Mouse (Mus musculus): ENCODE results near the gene Fbxo17.
"Not testable (repeated sequence)": the region's sequence is repeated elsewhere in the genome, so short reads cannot be mapped to it uniquely, and the experiment has no call there.

The Fbxo17 gene

GRCm38 (mm10) chr7:28716590-28717281, at the start of gene Fbxo17:
Gene Fbxo17, plus strand, starts transcription at chr7:28716804.
- DNase-seq (ENCODE audit: low read depth, low spot score) = peak; percentile 68

GRCm38 (mm10) chr7:28671172-28671571, 45.4 kb upstream of the Fbxo17 start:
- peak; percentile 66 for DNase-seq (ENCODE audit: low read depth, low spot score)

DNA sequence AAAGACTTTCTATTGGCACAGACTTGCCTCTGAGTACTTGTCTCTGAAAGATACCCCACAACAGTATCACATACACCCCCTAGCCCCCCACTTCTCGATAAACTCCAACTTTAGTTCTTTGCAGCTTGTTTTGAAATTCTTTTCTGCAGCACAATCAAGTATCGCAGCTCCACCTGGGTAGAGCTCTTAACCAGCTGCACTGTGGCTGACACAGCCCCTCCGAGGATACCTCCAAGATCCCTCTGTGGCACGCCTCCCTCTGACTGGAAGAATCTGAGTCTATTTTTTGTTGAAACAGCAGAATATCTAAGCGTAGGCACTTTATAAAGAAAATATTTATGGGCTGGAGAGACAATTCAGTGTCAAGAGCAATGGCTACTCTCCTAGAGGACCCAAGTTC, 44.3 kb upstream of the Fbxo17 start:
- no peak for DNase-seq (ENCODE audit: low read depth, low spot score)

- not testable (repeated sequence) for DNase-seq (ENCODE audit: low read depth, low spot score)
Observed at GRCm38 (mm10) chr7:28672786-28673185, 43.8 kb upstream of the Fbxo17 start.

- DNase-seq (ENCODE audit: low read depth, low spot score) = peak; percentile 38
Observed at GRCm38 (mm10) chr7:28674994-28675393, 41.6 kb upstream of the Fbxo17 start.

DNA sequence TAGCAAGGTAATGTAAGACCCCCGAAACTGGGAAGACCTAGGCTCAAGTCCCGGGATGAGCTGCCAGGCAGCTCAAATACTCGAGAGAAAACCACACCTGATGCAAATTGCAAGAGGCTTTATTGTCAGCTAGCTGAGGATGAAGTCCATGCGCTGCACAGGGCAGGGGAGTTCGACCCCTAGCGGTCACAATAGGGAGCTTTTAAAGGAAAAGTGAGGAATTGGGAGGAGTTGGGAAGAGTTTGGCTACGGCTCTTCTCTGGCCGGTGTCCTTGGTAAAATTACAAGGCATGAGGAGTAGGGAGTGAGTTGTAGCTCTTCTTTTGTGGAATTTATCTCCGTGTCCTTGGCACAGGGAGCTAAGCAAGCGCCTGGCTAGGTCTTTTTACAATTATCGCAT, 40.9 kb upstream of the Fbxo17 start:
- no peak for DNase-seq (ENCODE audit: low read depth, low spot score)

DNA sequence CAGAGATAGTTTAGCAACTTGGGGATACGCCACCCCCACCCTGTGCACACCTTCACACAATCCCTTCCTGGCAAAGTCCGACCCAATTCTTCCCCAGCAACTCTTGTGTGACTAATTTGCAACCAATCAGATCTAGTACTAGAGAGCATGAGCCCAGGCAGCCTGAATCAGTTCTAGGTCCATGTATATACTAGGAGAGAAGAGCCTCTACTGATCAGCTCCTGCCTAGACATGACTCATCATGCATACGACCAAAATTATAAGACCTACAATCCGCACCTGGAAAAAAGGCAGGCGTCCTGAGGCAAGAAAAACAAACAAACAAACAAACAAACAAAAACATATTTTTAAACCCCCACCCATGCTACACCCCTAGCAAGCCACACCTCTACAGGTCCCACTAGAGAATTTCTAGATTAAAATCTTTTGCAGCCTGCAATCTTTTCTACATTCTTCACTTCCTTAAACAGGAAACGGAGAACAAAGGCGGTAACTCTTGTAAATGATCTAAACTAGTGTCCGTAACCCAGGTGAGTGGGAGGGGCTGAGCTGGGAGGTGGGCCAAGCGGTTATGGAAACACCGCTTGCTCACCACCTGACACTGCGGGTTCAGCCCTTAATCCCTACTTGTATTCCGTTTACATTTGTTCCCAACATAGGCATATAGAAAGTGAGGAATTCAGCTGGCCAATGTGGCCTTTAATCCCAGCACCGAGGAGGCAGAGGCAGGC, 39.6 kb upstream of the Fbxo17 start:
- peak; percentile 82 for DNase-seq (ENCODE audit: low read depth, low spot score)

DNA sequence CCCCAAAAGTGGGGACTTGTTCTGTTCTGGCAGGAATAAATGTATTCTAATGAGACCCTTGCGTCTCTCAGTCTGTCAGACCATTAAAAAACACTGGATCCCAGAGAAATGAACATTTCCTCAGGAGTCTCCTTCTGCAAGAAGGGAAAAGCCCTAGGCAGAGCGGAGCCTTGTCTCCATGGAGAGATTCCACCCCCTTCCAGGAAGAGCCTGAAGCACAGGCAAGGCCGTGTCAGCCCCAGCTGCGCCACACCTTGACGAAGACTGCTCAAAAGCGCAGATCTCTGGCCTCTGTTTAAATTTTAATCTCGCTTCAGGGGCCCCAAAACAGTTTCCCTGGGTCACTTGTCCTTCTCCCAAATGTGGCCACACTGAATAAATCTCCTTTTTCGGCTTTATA, 39.0 kb upstream of the Fbxo17 start:
- DNase-seq (ENCODE audit: low read depth, low spot score) = no peak

DNA sequence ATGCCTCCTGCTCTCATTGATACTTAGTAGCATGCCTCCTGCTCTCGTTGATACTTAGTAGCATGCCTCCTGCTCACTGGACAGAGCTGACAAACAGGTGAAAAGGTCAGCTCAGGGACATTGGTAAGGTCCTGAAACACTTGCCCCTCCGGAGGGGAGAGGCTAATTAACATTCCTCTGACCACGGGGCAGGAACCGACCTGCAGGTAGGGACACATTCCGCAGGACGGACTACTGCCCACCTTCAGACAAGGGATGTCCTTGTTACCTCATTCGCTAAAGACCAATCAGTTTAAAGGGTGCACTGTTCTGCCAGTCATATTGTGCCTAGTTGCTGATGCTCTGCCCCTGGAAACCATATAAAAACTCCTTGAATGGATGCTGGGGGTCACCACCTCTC, 25.5 kb upstream of the Fbxo17 start:
- no peak for DNase-seq (ENCODE audit: low read depth, low spot score)

DNA sequence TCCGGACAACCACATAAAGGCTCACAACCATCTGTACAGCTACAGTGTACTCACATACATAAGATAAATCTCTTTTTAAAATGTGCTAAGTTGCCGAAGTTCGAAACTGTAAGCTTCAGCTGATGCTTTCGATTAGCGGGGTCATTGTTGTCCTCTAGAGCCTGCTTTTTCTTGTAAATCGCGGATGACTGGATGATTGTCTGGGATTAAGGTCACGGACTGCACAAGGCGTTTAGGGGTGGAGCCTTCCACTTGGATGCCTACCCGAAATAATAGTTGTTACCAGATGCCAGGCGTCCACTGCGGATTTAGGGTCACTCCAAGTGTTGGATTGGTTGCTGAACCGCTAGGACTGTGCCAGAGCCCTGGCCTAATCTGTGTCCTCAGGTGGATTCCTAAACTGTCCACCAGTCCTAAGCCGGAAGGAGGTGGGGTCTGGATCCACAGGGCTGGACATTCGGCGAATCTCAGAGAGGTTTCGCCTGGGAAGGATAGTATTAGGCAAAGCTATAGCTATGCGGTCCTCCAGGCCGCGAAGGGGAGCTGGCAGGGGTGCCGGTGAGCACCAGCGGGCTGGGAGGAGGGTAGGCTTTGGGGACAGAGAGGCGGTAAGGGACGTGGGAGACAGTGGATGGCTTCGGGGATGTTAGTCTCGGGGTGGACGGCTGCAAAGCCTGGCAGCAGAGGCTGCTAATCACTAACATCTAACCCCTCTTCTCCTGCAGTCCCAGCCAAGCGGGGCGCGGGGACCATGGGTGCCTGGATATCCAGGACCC, 23.9 kb upstream of the Fbxo17 start, which contains the start of gene Fbxo27:
Gene Fbxo27, plus strand, starts transcription at position 305 of the 776 bp plus-strand sequence.
- DNase-seq (ENCODE audit: low read depth, low spot score) = no peak

GRCm38 (mm10) chr7:28693321-28693966, 23.2 kb upstream of the Fbxo17 start:
- DNase-seq (ENCODE audit: low read depth, low spot score) = peak; percentile 95

DNA sequence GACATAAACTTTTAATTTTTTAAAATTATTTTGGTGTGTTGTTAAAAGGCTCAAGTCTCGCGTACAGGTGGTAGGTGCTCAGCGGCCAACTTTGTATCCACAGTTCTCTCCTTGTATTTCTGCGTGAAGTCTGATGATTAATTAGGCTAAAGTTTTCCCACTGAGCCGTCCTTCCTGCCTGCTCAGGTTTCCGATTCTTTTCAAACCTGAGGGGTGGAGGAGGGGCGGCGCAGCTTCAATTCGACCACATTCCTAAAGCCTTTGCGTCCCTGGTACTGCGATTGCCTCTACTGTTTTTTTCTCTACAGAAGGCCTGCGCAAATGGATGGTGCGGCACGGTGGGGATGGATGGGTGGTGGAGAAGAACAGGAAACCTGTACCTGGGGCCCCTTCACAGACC, 22.2 kb upstream of the Fbxo17 start:
- DNase-seq (ENCODE audit: low read depth, low spot score) = peak; percentile 34

DNA sequence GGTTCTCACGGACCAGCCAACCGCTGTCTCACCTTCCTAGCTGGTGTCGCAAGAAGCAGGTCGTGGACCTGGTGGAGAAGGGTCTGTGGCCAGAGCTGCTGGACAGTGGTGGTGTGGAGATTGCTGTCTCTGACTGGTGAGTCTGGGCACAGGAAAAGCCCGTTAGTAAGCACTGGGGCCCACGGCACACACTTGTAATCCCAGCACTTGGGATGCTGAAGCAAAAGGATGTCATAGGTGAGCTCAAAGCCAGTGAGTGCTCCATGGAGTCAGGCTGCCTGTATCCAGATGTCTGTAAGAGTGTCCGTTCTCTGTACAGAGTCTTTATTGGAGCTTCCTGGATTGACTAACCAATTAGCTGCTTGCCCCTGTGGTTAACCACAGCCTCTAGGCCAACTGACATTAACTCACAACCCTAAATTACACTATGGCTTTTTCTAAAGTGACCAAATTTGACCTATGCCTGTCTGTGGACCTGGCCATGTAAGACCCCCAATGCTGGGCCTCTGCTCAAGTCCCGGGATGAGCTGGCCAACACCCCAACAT, 21.6 kb upstream of the Fbxo17 start:
- peak; percentile 16 for DNase-seq (ENCODE audit: low read depth, low spot score)

GRCm38 (mm10) chr7:28697277-28697676, 19.3 kb upstream of the Fbxo17 start:
- DNase-seq (ENCODE audit: low read depth, low spot score) = no peak

DNA sequence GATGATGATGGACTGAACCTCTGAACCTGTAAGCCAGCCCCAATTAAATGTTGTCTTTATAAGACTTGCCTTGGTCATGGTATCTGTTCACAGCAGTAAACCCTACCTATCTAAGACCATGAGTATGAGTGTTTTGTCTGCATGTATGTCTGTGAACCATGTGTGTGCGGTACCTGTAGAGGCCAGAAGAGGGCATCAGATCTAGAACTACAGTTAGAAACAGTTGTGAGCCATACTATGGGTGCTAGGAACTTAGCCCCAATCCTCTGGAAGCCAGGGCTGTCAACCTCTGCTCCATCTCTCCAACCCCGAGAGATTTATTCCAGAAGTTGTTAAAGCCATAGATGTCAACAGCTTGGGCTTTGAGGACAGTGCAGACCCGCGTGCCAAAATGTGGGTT, 16.3 kb upstream of the Fbxo17 start:
- DNase-seq (ENCODE audit: low read depth, low spot score) = no peak

DNA sequence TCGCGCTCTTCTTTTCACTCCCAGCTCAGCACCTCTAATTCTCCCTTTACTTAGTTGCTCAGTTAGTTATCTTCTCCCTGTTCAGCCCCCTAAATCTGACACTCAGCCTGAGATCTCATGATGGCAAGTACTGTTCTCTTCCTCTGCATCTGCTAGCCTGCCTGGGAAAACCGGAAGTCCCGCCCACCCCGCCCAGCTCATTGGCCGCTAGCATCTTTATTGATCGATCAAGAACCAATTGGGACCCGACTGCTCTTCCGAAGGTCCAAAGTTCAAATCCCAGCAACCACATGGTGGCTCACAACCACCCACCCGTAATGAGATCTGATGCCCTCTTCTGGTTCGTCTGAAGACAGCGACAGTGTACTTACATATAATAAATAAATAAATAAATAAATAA, 15.3 kb upstream of the Fbxo17 start:
- DNase-seq (ENCODE audit: low read depth, low spot score) = not testable (repeated sequence)

DNA sequence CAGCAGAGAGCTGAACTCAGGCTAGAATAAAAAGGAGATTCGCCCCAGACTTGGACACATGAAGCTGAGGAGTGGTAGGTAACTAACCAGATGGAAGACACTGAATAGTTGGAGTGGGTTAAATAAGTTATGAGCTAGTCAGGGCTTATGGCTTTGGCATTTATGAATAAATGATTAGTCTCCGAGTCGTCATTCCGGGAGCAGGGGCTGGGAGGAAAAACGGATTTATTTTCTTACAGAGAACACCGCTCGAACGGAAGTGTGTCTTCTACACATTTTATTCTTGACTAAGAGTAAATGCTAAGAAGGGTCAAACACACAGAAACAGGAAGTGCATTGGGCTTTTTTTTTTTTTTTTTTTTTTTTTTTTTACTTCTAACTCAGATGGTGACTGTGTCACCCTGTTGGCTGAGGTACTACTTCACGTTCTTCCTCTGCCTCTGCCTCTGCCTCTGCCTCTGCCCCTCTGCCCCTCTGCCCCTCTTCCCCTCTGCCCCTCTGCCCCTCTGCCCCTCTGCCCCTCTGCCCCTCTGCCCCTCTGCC, 13.9 kb upstream of the Fbxo17 start:
- DNase-seq (ENCODE audit: low read depth, low spot score) = peak; percentile 46

GRCm38 (mm10) chr7:28709454-28709853, 7.2 kb upstream of the Fbxo17 start:
- DNase-seq (ENCODE audit: low read depth, low spot score) = no peak

DNA sequence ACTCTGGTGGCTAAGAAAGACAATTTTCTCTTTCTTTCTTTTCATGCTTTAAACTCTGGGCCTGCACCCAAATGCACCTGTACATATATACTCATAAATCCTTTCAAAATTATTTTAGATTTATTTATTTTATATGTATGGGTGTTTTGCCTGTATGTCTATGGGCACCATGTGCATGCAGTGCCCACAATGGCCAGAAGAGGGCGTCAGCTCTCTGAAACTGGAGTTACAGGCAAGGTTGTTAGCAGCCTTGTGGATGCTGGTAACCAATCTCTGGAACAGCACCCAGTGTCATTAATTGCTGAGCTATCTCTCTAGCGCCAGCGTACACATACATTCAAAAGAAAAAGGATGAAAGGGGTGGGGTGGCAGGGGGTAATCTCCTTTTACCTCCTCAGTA, 5.6 kb upstream of the Fbxo17 start:
- DNase-seq (ENCODE audit: low read depth, low spot score) = no peak

DNA sequence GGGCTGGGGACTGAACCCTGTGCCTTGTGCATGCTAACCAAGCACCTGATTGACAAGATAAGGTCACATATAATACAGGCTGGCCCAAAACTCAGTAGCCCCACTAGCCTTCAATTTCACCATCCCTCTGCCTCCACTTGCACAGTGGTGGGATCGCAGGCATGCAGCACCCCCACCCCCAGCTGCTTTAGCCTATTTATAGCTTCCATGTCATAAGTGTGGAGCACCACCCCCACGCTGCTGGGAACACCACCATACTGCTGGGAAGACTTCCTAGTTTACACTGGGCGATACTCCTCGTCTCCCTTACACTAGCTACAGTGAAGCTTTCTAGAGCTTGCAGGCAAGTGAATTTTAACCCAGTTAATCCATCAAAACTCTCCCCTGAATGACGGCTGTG, 1.9 kb upstream of the Fbxo17 start:
- no peak for DNase-seq (ENCODE audit: low read depth, low spot score)

DNA sequence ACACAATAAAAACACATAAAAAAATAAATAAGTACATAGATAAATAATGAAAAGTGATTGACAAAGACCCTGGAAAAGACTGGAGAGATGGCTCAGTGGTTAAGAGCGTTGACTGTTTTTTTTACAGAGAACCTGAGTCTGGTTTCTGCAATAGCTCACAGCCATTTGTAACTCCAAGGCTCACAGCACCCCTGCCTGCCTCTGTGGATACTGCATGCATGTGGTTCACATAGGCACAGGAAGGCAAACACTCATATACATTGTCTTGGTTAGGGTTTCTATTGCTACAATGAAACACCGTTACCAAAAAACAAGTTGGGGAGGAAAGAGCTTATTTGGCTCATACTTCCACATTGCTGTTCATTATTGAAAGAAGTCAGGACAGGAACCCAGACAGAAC, 1.0 kb upstream of the Fbxo17 start:
- no peak for DNase-seq (ENCODE audit: low read depth, low spot score)

Data from CD4-positive helper T cell, adult 2 months (primary cell).